Mouse (Mus musculus): ENCODE results near the gene Thumpd1.

Gene Thumpd1

GRCm38 (mm10) chr7:119670925-119671324 is 49.7 kb downstream of the Thumpd1 start:
- DNase-seq (ENCODE audit: low spot score): no peak

- DNase-seq (ENCODE audit: low spot score): no peak
These were observed 50.2 kb downstream of the Thumpd1 start for GRCm38 (mm10) chr7:119670395-119670794.

GRCm38 (mm10) chr7:119667893-119668292 is 52.7 kb downstream of the Thumpd1 start:
- no peak for DNase-seq (ENCODE audit: low spot score)

Measured in spleen, adult 12 weeks (tissue).